In genomic region chr4:148881001-148881669, GRCm38 (mm10) we compare ENCODE assay signal across 10 mouse cellular contexts.
DNase-seq lines count a peak whose midpoint lies in the region; ATAC-seq and TF ChIP-seq lines count a peak whose summit lies in the region.
"Had no signal": no experiment of that assay in that cellular context is flagged by ENCODE, and none has a peak within 500 bp of the region (broad histone marks: within the 10 kb centered on the region; RNA-seq: fewer than 3 reads in every experiment).

No protein-coding gene starts in this region.

- peaks cover 49% of the 10 kb centered on the region for H3K4me1 ChIP-seq in lung, embryonic 15.5 days
- H3K4me1 ChIP-seq in lung, adult 2 months (ENCODE audit: control insufficient read depth, insufficient read depth, low read length) = peaks cover 12% of the 10 kb centered on the region
- peaks cover 66% of the 10 kb centered on the region for H3K4me1 ChIP-seq in heart, postnatal 0 days (ENCODE audit: control insufficient read depth, insufficient read depth)

- no peak for ATAC-seq in lung, embryonic 15.5 days (ENCODE audit: borderline replicate concordance, extremely low read depth, low FRiP score, low TSS enrichment)
- peak; percentile 71 for ATAC-seq in heart, postnatal 0 days (ENCODE audit: insufficient read depth, low read depth)

- WGBS in lung, embryonic 15.5 days = 29% methylated on average over 17 of the region's 17 CpGs
- 37% methylated on average over 17 of the region's 17 CpGs for WGBS in lung, adult 2 months
- WGBS in heart, postnatal 0 days = 4% methylated on average over 17 of the region's 17 CpGs

- 0 out of 2 replicates have a peak, but pooled peaks cover 4% of the 10 kb centered on the region for H3K27me3 ChIP-seq in lung, embryonic 15.5 days
- H3K27me3 ChIP-seq in heart, postnatal 0 days (ENCODE audit: control insufficient read depth, insufficient read depth, low read length) = no peaks in the 10 kb centered on the region

- no peak for TF ChIP-seq CTCF in lung, adult 2 months (IDR thresholded peaks at IDR 0.05; ENCODE audit: insufficient read depth, low read length)
- no peak for TF ChIP-seq CTCF in heart, postnatal 0 days (IDR thresholded peaks at IDR 0.05; ENCODE audit: low read depth)

- no peak for DNase-seq in lung, adult 2 months
- DNase-seq in embryo, embryonic 10.5 days (ENCODE audit: low spot score) = peak; percentile 72
- peak; percentile 80 for DNase-seq in heart, postnatal 0 days (ENCODE audit: low spot score)
- peak; percentile 95 for DNase-seq in retina, postnatal 1 day
- no peak for DNase-seq in T-cell, adult 2 months (ENCODE audit: low spot score)
- no peak for DNase-seq in natural killer cell, adult 2 months (ENCODE audit: low spot score in 2 of 2)
- DNase-seq in ovary, postnatal 36 days (ENCODE audit: low spot score) = no peak

- H3K4me2 ChIP-seq in lung, embryonic 15.5 days = no peak overlapping the region; the same call in 1 of the 2 replicates
- peak overlapping the region; percentile 12; the same call in 1 of the 2 replicates for H3K4me2 ChIP-seq in heart, postnatal 0 days (ENCODE audit: low read depth, low read length)
- H3K4me2 ChIP-seq: hindbrain, embryonic 15.5 days; limb, embryonic 12.5 days had no signal

- no peaks in the 10 kb centered on the region for H3K36me3 ChIP-seq in lung, embryonic 15.5 days
- no peaks in the 10 kb centered on the region for H3K36me3 ChIP-seq in heart, postnatal 0 days (replicated peaks; ENCODE audit: control insufficient read depth, insufficient read depth, low read length)
- H3K36me3 ChIP-seq: hindbrain, embryonic 15.5 days; limb, embryonic 12.5 days had no signal

- TF ChIP-seq POLR2A in lung, adult 2 months (IDR thresholded peaks at IDR 0.05; ENCODE audit: borderline replicate concordance, extremely low read depth, low read depth, low read length) = no peak

- H3K9ac ChIP-seq in lung, embryonic 15.5 days = no peak overlapping the region
- H3K9ac ChIP-seq in heart, postnatal 0 days (replicated peaks; ENCODE audit: low read depth, low read length) = peak overlapping the region; percentile 6; the same call in 1 of the 2 replicates
- H3K9ac ChIP-seq: hindbrain, embryonic 15.5 days; limb, embryonic 12.5 days had no signal

- H3K9me3 ChIP-seq in lung, embryonic 15.5 days = no peaks in the 10 kb centered on the region
- H3K9me3 ChIP-seq in heart, postnatal 0 days (replicated peaks; ENCODE audit: control insufficient read depth, low read length) = no peaks in the 10 kb centered on the region
- H3K9me3 ChIP-seq: hindbrain, embryonic 15.5 days; limb, embryonic 12.5 days had no signal

- peak overlapping the region; percentile 26 for H3K27ac ChIP-seq in lung, embryonic 15.5 days
- H3K27ac ChIP-seq in heart, postnatal 0 days (ENCODE audit: low read depth) = peak overlapping the region; percentile 92
- H3K27ac ChIP-seq: hindbrain, embryonic 15.5 days; limb, embryonic 12.5 days had no signal

- peak; percentile 66; the same call in 1 of the 2 replicates for TF ChIP-seq EP300 in heart, postnatal 0 days (IDR thresholded peaks at IDR 0.05; ENCODE audit: low read depth)

- no peak overlapping the region for H3K4me3 ChIP-seq in lung, embryonic 15.5 days
- H3K4me3 ChIP-seq in lung, adult 2 months (replicated peaks; ENCODE audit: extremely low read depth, low read depth, low read length) = no peak overlapping the region
- H3K4me3 ChIP-seq in heart, postnatal 0 days (ENCODE audit: low read depth, low read length) = no peak overlapping the region
- H3K4me3 ChIP-seq: hindbrain, embryonic 15.5 days; limb, embryonic 12.5 days had no signal

Comparison
In these comparisons a context has a peak if more than half of its experiments do, and no peak if none do; other contexts are left out.
1. DNase-seq: peak in embryo, embryonic 10.5 days (single experiment), heart, postnatal 0 days (single experiment) and retina, postnatal 1 day (single experiment); none in lung, adult 2 months (single experiment), T-cell, adult 2 months (single experiment), natural killer cell, adult 2 months (0 of 2) and ovary, postnatal 36 days (single experiment).